Mouse (Mus musculus) testis, adult 2 months (tissue): Measurements from ENCODE around the gene Ccnb1ip1. TPM values are rescaled to one million over a fixed set of nuclear protein-coding genes. Genes with fewer than 3 reads are reported as not detected.
A peak's percentile ranks its signal among the peaks of the same experiment; 100 is the strongest.

Experiments
- H3K27ac ChIP-seq: fragments of 200-500 bp; 2 replicates; pipeline ENCODE4 v1.5.1; 2012; ENCODE audit warnings: low read depth, low read length; ENCODE audit not compliant: control insufficient read depth, insufficient read depth
- H3K27me3 ChIP-seq: fragments of 200-500 bp; 2 replicates; pipeline ENCODE4 v1.6.1; 2012; ENCODE audit warnings: mild to moderate bottlenecking, low read length, moderate library complexity; ENCODE audit not compliant: control insufficient read depth, insufficient read depth
- H3K36me3 ChIP-seq: fragments of 200-500 bp; 2 replicates; pipeline ENCODE4 v1.6.1; 2012; ENCODE audit warnings: mild to moderate bottlenecking, low read length; ENCODE audit not compliant: control insufficient read depth, insufficient read depth
- H3K4me1 ChIP-seq: fragments of 200-500 bp; 2 replicates; pipeline ENCODE4 v1.6.1; 2012; ENCODE audit warnings: low read length; ENCODE audit not compliant: control insufficient read depth, insufficient read depth
- H3K4me3 ChIP-seq: fragments of 200-500 bp; 2 replicates; pipeline ENCODE4 v1.5.1; 2012; ENCODE audit warnings: low read depth, mild to moderate bottlenecking, low read length, moderate library complexity, mixed read lengths; ENCODE audit not compliant: control insufficient read depth
- CTCF ChIP-seq: fragments of 200-500 bp; IDR thresholded peaks from 2 replicates; pipeline ENCODE4 v1.5.1; 2012; ENCODE audit warnings: low read depth, mild to moderate bottlenecking, inconsistent platforms, low read length, moderate library complexity; ENCODE audit not compliant: control insufficient read depth, insufficient read depth, insufficient replicate concordance
- POLR2A ChIP-seq: fragments of 200-500 bp; IDR thresholded peaks from 2 replicates; pipeline ENCODE4 v1.6.1; 2012; ENCODE audit warnings: low read depth, mild to moderate bottlenecking, inconsistent platforms, low read length, moderate library complexity; ENCODE audit not compliant: control insufficient read depth
- polyA plus RNA-seq: library from polyadenylated mRNA; depleted of rRNA; stranded (reverse); fragments of >200 nt; gene quantifications from 2 replicates; pipeline ENCODE4 v1.2.3, GENCODE M21; 2012

Ccnb1ip1 gene
- polyA plus RNA-seq, 1 experiment = 7.5 TPM

DNA sequence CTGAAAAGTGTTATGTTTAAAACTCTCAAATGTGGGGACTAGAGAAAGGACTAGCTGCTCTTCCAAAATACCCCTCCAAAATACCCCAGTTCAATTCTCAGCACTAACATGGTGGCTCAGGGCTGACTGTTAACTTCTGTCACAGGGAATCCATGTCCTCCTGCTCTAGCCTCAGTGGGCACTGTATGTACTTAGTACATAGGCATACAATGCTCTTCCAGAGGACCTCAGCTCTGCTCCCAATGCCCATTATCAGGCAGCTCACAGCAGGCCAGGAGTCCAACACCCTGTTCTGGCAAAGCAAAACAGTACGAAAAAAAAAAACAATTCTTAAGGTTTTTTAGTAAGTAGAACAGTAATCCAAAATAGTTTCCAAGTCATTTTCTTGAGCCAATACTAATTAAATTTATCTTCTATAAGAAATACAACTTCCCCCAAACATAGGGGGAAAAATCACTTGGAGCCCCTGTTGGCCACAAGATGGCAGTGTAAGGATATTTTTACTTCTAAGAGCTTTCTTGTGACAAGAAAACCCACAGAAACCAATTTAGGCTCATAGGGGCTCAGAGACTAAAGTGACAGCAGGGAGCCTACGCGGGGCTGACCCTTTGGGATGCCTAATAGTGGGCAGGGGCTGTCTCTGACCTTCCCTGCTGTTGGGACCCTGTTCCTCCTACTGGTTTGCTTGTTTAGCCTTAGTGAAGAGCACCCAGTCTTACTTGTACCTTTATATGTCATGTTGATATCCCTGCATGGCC is 7.9 kb downstream of the Ccnb1ip1 start:
- Histone ChIP-seq H3K4me1 (peaks cover 3% of the 10 kb centered on the region; the same call in 1 of the 2 replicates), H3K27me3 (no peaks in the 10 kb centered on the region), H3K4me3 (no peak overlapping the region), H3K27ac (no peak overlapping the region), H3K36me3 (no peaks in the 10 kb centered on the region)
- TF ChIP-seq CTCF = no peak
- no peak for TF ChIP-seq POLR2A

DNA sequence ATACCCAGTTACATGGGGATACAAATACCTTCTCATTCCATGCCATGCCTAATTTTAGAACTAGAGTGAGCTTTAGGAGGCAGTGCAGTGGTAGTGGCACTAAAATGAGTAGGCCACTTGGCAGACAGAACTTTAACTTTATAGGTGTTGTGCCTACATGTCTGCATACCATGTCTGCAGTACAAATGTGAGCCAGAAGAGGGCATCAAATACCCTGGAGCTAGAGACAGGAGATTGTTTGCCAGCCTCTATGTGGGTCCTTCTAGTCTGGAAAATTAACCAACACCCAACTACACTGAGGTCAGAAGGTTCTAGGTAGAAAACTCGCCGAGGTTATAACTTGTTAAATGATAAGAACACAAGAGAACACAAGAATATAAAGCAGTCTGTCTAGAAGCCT is 9.0 kb downstream of the Ccnb1ip1 start:
- Histone ChIP-seq H3K36me3 (no peaks in the 10 kb centered on the region), H3K4me1 (no peaks in the 10 kb centered on the region; the same call in 1 of the 2 replicates), H3K4me3 (no peak overlapping the region), H3K27me3 (no peaks in the 10 kb centered on the region), H3K27ac (no peak overlapping the region)
- TF ChIP-seq CTCF (no peak), POLR2A (no peak)

DNA sequence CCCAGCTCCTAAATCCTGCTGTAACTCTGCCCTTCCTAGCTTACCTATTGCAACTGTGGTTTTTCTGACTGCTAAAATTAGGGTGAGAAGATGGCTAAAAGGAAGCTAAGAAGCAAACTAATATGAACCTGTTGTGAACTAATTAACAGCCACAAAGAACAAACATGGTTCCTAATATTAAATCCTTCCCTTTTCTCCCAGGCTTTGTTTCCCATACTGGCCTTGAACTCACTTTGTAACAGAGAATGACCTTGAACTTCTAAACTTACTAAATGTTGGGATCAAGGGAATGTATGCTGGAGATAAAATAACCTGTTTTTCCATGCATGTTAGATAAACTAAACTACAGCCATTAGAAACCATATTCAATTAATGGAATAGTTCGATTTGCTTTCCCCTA is 11.1 kb downstream of the Ccnb1ip1 start:
- Histone ChIP-seq H3K36me3 (no peaks in the 10 kb centered on the region; the same call in 1 of the 2 replicates), H3K27ac (no peak overlapping the region), H3K27me3 (no peaks in the 10 kb centered on the region), H3K4me1 (no peaks in the 10 kb centered on the region; the same call in 1 of the 2 replicates), H3K4me3 (no peak overlapping the region)
- no peak for TF ChIP-seq CTCF
- TF ChIP-seq POLR2A = no peak

DNA sequence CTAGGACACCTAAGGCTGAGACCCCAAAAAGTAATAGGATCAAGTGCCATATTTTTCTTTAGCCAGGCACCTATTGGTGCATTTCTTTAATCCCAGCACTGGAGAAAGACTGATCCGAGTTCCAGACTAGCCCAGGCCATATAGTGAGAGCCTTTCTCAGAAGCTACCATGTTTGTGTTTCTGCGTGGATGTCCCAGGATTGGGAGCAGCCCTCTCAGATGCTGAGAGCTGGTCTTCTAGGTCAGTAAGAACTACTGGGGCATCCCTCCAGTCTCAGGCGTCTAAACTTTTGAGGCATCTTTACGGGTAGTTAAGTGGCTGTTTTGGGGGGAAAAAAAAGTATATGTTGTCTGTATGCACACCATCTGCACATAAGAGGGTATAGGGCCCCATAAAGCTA is 11.6 kb downstream of the Ccnb1ip1 start:
- TF ChIP-seq CTCF (no peak), POLR2A (no peak)
- H3K27ac ChIP-seq = peak overlapping the region; percentile 65; the same call in 1 of the 2 replicates
- peak overlapping the region; percentile 94 for H3K4me3 ChIP-seq
- H3K27me3 ChIP-seq = no peaks in the 10 kb centered on the region
- no peaks in the 10 kb centered on the region; the same call in 1 of the 2 replicates for H3K36me3 ChIP-seq
- H3K4me1 ChIP-seq = no peaks in the 10 kb centered on the region; the same call in 1 of the 2 replicates

DNA sequence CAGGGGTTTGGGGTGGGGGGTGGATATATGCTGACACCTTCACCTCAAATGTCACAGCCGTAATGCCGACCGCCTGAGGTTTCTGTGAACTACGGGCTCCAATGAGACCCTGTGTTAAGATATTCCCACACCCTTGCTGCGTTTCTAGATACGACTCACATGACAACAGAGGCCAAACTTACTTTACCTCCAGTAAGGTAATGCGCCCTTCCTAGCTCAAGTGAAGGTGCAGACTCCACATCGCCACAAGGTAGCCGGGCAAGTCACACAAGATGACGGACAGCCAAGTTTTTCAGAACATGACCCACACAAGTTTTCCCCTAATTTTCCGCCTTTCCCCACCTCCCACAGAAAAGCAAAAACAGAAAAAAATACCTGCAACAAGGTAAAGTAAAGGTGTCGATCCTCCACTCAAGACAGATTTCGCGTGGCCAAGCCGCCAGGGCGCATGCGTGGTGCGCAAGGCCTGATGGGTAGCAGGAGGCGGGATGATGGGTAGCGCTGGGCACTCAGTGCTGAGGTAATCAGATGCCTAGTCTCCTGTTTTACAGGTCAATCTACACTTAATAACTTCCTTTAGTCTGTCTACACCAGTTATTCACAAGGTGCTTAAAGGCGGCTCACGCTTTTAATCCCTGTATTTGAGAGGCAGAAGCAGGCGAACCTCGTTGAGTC is 12.1 kb downstream of the Ccnb1ip1 start:
- H3K27me3 ChIP-seq = no peaks in the 10 kb centered on the region
- H3K4me1 ChIP-seq = no peaks in the 10 kb centered on the region; the same call in 1 of the 2 replicates
- TF ChIP-seq POLR2A (peak; percentile 85), CTCF (no peak)
- H3K36me3 ChIP-seq = no peaks in the 10 kb centered on the region; the same call in 1 of the 2 replicates
- peak overlapping the region; percentile 65; the same call in 1 of the 2 replicates for H3K27ac ChIP-seq
- H3K4me3 ChIP-seq = peak overlapping the region; percentile 94

DNA sequence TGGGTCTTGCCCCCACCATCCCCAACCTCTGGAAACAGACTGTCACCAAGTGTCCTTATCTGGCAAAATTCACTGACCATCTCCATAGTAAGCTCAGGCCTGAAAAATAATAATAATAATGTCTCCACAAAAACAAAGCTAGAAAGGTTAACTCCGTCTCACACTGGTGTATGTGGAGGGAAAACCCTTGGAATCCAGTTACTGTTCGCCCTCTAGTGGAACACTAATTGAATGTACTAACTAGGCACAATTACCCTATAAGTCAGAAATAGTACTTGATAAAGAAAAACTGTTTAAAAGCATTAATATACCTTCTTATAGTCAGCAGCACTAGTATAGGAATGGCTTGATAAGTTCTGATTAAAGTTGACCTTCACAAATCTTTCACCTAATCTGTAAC is 19.4 kb downstream of the Ccnb1ip1 start:
- H3K27me3 ChIP-seq = no peaks in the 10 kb centered on the region
- no peak overlapping the region for H3K4me3 ChIP-seq
- no peaks in the 10 kb centered on the region; the same call in 1 of the 2 replicates for H3K36me3 ChIP-seq
- no peak for TF ChIP-seq POLR2A
- no peak for TF ChIP-seq CTCF
- no peaks in the 10 kb centered on the region for H3K4me1 ChIP-seq
- no peak overlapping the region for H3K27ac ChIP-seq

DNA sequence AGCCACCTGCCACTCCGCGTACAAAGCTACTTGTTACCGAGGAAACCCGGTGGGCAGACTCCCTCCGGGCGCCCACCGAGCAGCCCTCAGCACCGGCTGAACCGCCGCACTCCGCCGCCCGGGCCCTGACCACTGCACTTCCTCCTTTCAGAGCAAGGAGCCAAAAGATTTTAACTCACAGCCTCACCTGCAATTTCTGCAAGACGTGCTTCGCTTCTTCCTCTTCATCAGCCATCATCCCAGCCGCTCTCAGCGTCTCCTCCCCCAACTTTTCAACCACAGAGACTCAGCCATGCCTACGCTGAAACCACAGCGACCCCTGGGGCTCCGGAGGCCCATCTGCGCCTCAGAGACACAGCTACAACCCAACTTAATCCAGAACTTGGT is 22.3 kb downstream of the Ccnb1ip1 start, which contains the start of gene Ttc5:
Ttc5 (minus strand) TSS at position 269 of the 387 bp plus-strand sequence.
- H3K4me3 ChIP-seq = peak within 1 kb of the TSS; percentile 92
- H3K4me1 ChIP-seq = no peaks in the 10 kb centered on the region
- no peaks in the 10 kb centered on the region for H3K27me3 ChIP-seq
- H3K36me3 ChIP-seq = no peaks in the 10 kb centered on the region
- peak within 1 kb of the TSS; percentile 53; the same call in 1 of the 2 replicates for H3K27ac ChIP-seq
- TF ChIP-seq CTCF (peak; percentile 94), POLR2A (no peak)
